Mouse (Mus musculus): ENCODE results near the gene Pbld2.

GRCm38 (mm10) chr10:63062696-63063095 lies 38.6 kb downstream of the Pbld2 start:
- no peak for TF ChIP-seq EP300 (IDR thresholded peaks at IDR 0.05; ENCODE audit: low read depth)
- no peak for TF ChIP-seq CTCF (IDR thresholded peaks at IDR 0.05; ENCODE audit: low read depth)
